Mouse (Mus musculus): ENCODE measurements around the gene Cdh24. TPM values are rescaled to one million over a fixed set of nuclear protein-coding genes. Genes with fewer than 3 reads are reported as not detected.

Cdh24 gene
- polyA plus RNA-seq, 2 experiments = 5.7 to 50.0 TPM

DNA sequence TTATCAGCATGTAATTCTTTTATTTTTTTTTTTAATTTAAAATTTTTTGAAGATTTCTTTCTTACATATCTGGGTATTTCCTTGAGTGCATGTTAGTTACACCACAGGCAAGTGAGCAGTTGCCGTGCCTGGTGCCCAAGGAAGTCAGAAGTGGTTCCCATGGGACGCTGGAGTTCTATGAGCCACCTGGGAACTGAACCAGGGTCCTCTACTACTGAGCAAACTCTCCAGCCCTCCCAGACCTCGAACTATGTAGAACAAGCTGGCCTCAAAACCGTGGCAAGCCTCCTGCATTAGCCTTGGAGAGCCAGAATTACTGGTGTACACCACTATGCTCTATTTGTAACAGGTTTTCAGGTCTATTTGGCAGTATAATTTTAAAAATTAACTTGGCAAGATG is 38.6 kb downstream of the Cdh24 start:
- DNase-seq (ENCODE audit: low spot score) = no peak
- Histone ChIP-seq H3K4me2 (replicated peaks; ENCODE audit: low read depth, low read length, severe bottlenecking) (peak overlapping the region; percentile 44), H3K4me1 (ENCODE audit: control insufficient read depth, insufficient read depth, low read length) (peaks cover 18% of the 10 kb centered on the region), H3K27ac (replicated peaks; ENCODE audit: low read depth, low read length) (peak overlapping the region; percentile 90), H3K9me3 (ENCODE audit: control insufficient read depth, low read length) (no peaks in the 10 kb centered on the region), H3K4me3 (replicated peaks; ENCODE audit: low read length) (peak overlapping the region; percentile 62), H3K9ac (ENCODE audit: low read depth, low read length, severe bottlenecking) (peak overlapping the region; percentile 84; the same call in 1 of the 2 replicates), H3K36me3 (ENCODE audit: control insufficient read depth, insufficient read depth, low read length) (no peaks in the 10 kb centered on the region), H3K27me3 (ENCODE audit: control insufficient read depth, insufficient read depth, low read length) (no peaks in the 10 kb centered on the region)
- ATAC-seq (ENCODE audit: low FRiP score, low read depth) = peak; percentile 1; the same call in 1 of the 2 replicates
- no peak for TF ChIP-seq POLR2A (IDR thresholded peaks at IDR 0.05; ENCODE audit: borderline replicate concordance, extremely low read depth, insufficient read depth, insufficient read length)
- 35% methylated on average over 4 of the region's 4 CpGs for WGBS

- H3K36me3 ChIP-seq (ENCODE audit: control insufficient read depth, insufficient read depth, low read length) = no peaks in the 10 kb centered on the region; the same call in 1 of the 2 replicates
- WGBS = 80% methylated on average over 2 of the region's 2 CpGs
- H3K4me1 ChIP-seq (ENCODE audit: control insufficient read depth, insufficient read depth, low read length) = peaks cover 18% of the 10 kb centered on the region
- H3K27me3 ChIP-seq (ENCODE audit: control insufficient read depth, insufficient read depth, low read length) = no peaks in the 10 kb centered on the region
- no peak overlapping the region for H3K4me3 ChIP-seq (replicated peaks; ENCODE audit: low read length)
- no peak overlapping the region for H3K4me2 ChIP-seq (replicated peaks; ENCODE audit: low read depth, low read length, severe bottlenecking)
- no peak for ATAC-seq (ENCODE audit: low FRiP score, low read depth)
- TF ChIP-seq POLR2A (IDR thresholded peaks at IDR 0.05; ENCODE audit: borderline replicate concordance, extremely low read depth, insufficient read depth, insufficient read length) = no peak
- DNase-seq (ENCODE audit: low spot score) = no peak
- H3K9ac ChIP-seq (ENCODE audit: low read depth, low read length, severe bottlenecking) = no peak overlapping the region
- no peak overlapping the region for H3K27ac ChIP-seq (replicated peaks; ENCODE audit: low read depth, low read length)
- no peaks in the 10 kb centered on the region for H3K9me3 ChIP-seq (ENCODE audit: control insufficient read depth, low read length)
Observed at GRCm38 (mm10) chr14:54601601-54602000, 39.6 kb downstream of the Cdh24 start.

GRCm38 (mm10) chr14:54597084-54597483 is 44.1 kb downstream of the Cdh24 start:
- ATAC-seq (ENCODE audit: low FRiP score, low read depth) = no peak
- H3K4me3 ChIP-seq (replicated peaks; ENCODE audit: low read length) = no peak overlapping the region
- no peaks in the 10 kb centered on the region for H3K27me3 ChIP-seq (ENCODE audit: control insufficient read depth, insufficient read depth, low read length)
- no peak overlapping the region for H3K27ac ChIP-seq (replicated peaks; ENCODE audit: low read depth, low read length)
- no peaks in the 10 kb centered on the region for H3K4me1 ChIP-seq (ENCODE audit: control insufficient read depth, insufficient read depth, low read length)
- H3K4me2 ChIP-seq (replicated peaks; ENCODE audit: low read depth, low read length, severe bottlenecking) = no peak overlapping the region
- DNase-seq (ENCODE audit: low spot score) = no peak
- TF ChIP-seq POLR2A (IDR thresholded peaks at IDR 0.05; ENCODE audit: borderline replicate concordance, extremely low read depth, insufficient read depth, insufficient read length) = no peak
- H3K9me3 ChIP-seq (ENCODE audit: control insufficient read depth, low read length) = no peaks in the 10 kb centered on the region
- peaks cover 13% of the 10 kb centered on the region; the same call in 1 of the 2 replicates for H3K36me3 ChIP-seq (ENCODE audit: control insufficient read depth, insufficient read depth, low read length)
- 72% methylated on average over 7 of the region's 7 CpGs for WGBS
- H3K9ac ChIP-seq (ENCODE audit: low read depth, low read length, severe bottlenecking) = no peak overlapping the region

DNA sequence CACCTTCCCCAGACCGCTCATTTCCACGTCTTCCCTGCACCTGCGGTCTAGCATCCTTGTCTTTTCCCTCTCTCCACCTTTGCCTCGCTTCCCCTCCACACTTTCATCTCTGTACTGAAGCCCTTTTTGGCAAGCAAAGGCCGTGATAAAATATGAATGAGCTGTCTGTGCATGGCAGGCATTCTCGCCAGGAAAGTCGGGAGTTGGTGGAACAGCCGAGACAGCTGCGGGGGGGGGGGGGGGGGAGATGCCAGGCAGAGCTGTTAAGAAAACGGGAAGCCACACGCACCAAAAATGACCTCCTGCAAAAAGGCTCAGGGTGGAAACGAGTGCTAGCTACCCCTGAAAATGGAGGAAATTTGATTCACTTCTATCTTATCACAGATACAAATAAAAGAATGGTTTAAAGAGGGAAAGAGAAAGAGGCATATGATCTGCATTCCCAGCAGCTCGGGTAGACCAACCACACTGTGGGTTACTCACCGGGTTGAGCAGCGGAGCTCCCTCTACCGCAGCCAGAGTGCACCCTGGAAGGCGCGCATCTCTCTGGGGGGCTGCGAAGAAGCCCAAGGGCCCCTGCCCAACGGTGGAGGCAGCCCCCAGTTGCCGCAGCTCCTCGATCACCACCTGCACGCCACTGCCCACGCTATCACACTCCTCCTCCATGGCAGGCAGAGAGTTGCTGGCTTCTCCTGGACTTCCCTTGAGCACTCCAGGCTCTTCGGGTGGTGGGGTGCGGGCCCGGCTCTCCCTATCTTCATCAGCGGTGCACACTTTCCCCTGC is 46.3 kb downstream of the Cdh24 start:
- H3K36me3 ChIP-seq (ENCODE audit: control insufficient read depth, insufficient read depth, low read length) = peaks cover 28% of the 10 kb centered on the region; the same call in 1 of the 2 replicates
- no peaks in the 10 kb centered on the region for H3K27me3 ChIP-seq (ENCODE audit: control insufficient read depth, insufficient read depth, low read length)
- no peak overlapping the region for H3K27ac ChIP-seq (replicated peaks; ENCODE audit: low read depth, low read length)
- H3K9ac ChIP-seq (ENCODE audit: low read depth, low read length, severe bottlenecking) = no peak overlapping the region
- no peak for TF ChIP-seq POLR2A (IDR thresholded peaks at IDR 0.05; ENCODE audit: borderline replicate concordance, extremely low read depth, insufficient read depth, insufficient read length)
- H3K9me3 ChIP-seq (ENCODE audit: control insufficient read depth, low read length) = no peaks in the 10 kb centered on the region
- ATAC-seq (ENCODE audit: low FRiP score, low read depth) = no peak
- no peak overlapping the region for H3K4me3 ChIP-seq (replicated peaks; ENCODE audit: low read length)
- no peaks in the 10 kb centered on the region for H3K4me1 ChIP-seq (ENCODE audit: control insufficient read depth, insufficient read depth, low read length)
- H3K4me2 ChIP-seq (replicated peaks; ENCODE audit: low read depth, low read length, severe bottlenecking) = no peak overlapping the region
- WGBS = 71% methylated on average over 28 of the region's 28 CpGs
- DNase-seq (ENCODE audit: low spot score) = no peak

DNA sequence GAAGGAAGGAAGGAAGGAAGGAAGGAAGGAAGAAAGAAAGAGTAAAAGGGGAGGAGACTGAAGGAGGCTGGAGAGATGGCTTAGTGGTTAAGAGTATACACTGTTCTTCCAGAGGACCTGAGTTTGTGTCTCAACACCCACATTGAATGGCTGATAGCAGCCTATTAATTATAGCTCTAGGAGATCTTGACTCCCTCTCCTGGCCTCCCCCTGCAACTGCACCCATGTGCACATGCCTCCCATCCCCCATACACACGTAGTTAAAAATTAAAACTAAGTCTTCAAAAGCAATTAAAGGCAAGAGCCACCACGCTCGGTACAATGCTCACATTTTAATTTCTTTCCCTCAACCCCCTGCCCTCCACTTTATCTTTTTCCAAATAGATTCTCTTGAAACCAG is 47.1 kb downstream of the Cdh24 start:
- Histone ChIP-seq H3K4me3 (replicated peaks; ENCODE audit: low read length) (no peak overlapping the region), H3K9me3 (ENCODE audit: control insufficient read depth, low read length) (no peaks in the 10 kb centered on the region), H3K4me1 (ENCODE audit: control insufficient read depth, insufficient read depth, low read length) (no peaks in the 10 kb centered on the region), H3K27me3 (ENCODE audit: control insufficient read depth, insufficient read depth, low read length) (no peaks in the 10 kb centered on the region), H3K27ac (replicated peaks; ENCODE audit: low read depth, low read length) (no peak overlapping the region), H3K36me3 (ENCODE audit: control insufficient read depth, insufficient read depth, low read length) (peaks cover 28% of the 10 kb centered on the region; the same call in 1 of the 2 replicates), H3K9ac (ENCODE audit: low read depth, low read length, severe bottlenecking) (no peak overlapping the region), H3K4me2 (replicated peaks; ENCODE audit: low read depth, low read length, severe bottlenecking) (no peak overlapping the region)
- ATAC-seq (ENCODE audit: low FRiP score, low read depth) (no peak), DNase-seq (ENCODE audit: low spot score) (no peak)
- WGBS = 90% methylated on average over 3 of the region's 3 CpGs
- TF ChIP-seq POLR2A (IDR thresholded peaks at IDR 0.05; ENCODE audit: borderline replicate concordance, extremely low read depth, insufficient read depth, insufficient read length) = no peak

Measured in limb, embryonic 14.5 days (tissue).